Mouse (Mus musculus): Measurements from ENCODE around the gene AI854703. TPM values are rescaled to one million over a fixed set of nuclear protein-coding genes. Genes with fewer than 3 reads are reported as not detected.
"Not testable (repeated sequence)": the region's sequence is repeated elsewhere in the genome, so short reads cannot be mapped to it uniquely, and the experiment has no call there.

Gene AI854703
- total RNA-seq, 2 experiments from 2014 or later: 1.7 to 3.6 TPM

GRCm38 (mm10) chr6:48614756-48615155 is 11.8 kb upstream of the AI854703 start:
- no peak for DNase-seq

- no peak for DNase-seq
Observed at GRCm38 (mm10) chr6:48620031-48620430, 6.5 kb upstream of the AI854703 start.

- not testable (repeated sequence) for DNase-seq
Observed at GRCm38 (mm10) chr6:48622186-48622843, 4.2 kb upstream of the AI854703 start.

GRCm38 (mm10) chr6:48623460-48623859 is 3.1 kb upstream of the AI854703 start:
- DNase-seq: peak; percentile 54

- DNase-seq: peak; percentile 73
Observed at GRCm38 (mm10) chr6:48626984-48627383, 420 bp downstream of the AI854703 start.

GRCm38 (mm10) chr6:48627511-48627924 is 954 bp downstream of the AI854703 start:
- no peak for DNase-seq

GRCm38 (mm10) chr6:48628377-48628776 is 1.8 kb downstream of the AI854703 start:
- no peak for DNase-seq

GRCm38 (mm10) chr6:48628808-48629660 is 2.5 kb downstream of the AI854703 start:
- DNase-seq: peak; percentile 38

GRCm38 (mm10) chr6:48629661-48630034 is 3.1 kb downstream of the AI854703 start:
- DNase-seq: no peak

GRCm38 (mm10) chr6:48630831-48631230 is 4.3 kb downstream of the AI854703 start:
- no peak for DNase-seq

- DNase-seq: no peak
Observed at GRCm38 (mm10) chr6:48635105-48635504, 8.5 kb downstream of the AI854703 start.

- DNase-seq: no peak
Observed at GRCm38 (mm10) chr6:48636515-48636914, 10.0 kb downstream of the AI854703 start.

GRCm38 (mm10) chr6:48637811-48638500 is 11.4 kb downstream of the AI854703 start:
- DNase-seq: no peak

GRCm38 (mm10) chr6:48638553-48638952 is 12.0 kb downstream of the AI854703 start:
- no peak for DNase-seq

- DNase-seq: no peak
Observed at GRCm38 (mm10) chr6:48641391-48641790, 14.8 kb downstream of the AI854703 start.

- peak; percentile 49 for DNase-seq
Observed at GRCm38 (mm10) chr6:48642764-48643292, 16.3 kb downstream of the AI854703 start.

- peak; percentile 80 for DNase-seq
Observed at GRCm38 (mm10) chr6:48645660-48646308, 19.2 kb downstream of the AI854703 start.

GRCm38 (mm10) chr6:48646309-48646690 is 19.7 kb downstream of the AI854703 start:
- DNase-seq: no peak

GRCm38 (mm10) chr6:48646995-48647394 is 20.4 kb downstream of the AI854703 start, which contains the start of gene Gimap8:
TSS of gene Gimap8 (plus strand) at chr6:48647234.
- DNase-seq: peak; percentile 51

- no peak for DNase-seq
Observed at GRCm38 (mm10) chr6:48647611-48648010, 21.0 kb downstream of the AI854703 start.

- DNase-seq: no peak
Observed at GRCm38 (mm10) chr6:48648779-48649178, 22.2 kb downstream of the AI854703 start.

- no peak for DNase-seq
Observed at GRCm38 (mm10) chr6:48650041-48650440, 23.5 kb downstream of the AI854703 start.
